8 mouse cellular contexts compared by ENCODE assay signal in genomic region chr16:94302274-94303202, GRCm38 (mm10). TPM values are rescaled to one million over a fixed set of nuclear protein-coding genes. Genes with fewer than 3 reads are reported as not detected.
DNase-seq lines count a peak whose midpoint lies in the region; ATAC-seq lines count a peak whose summit lies in the region.

No protein-coding gene starts in this region.

- H3K4me3 ChIP-seq in forebrain, embryonic 14.5 days (ENCODE audit: low read depth, low read length) = peak overlapping the region; percentile 10; the same call in 1 of the 2 replicates
- peak overlapping the region; percentile 28 for H3K4me3 ChIP-seq in hindbrain, embryonic 13.5 days

- H3K4me2 ChIP-seq in forebrain, embryonic 14.5 days (ENCODE audit: low read length) = peak overlapping the region; percentile 45
- H3K4me2 ChIP-seq in hindbrain, embryonic 13.5 days = peak overlapping the region; percentile 56

- peak; percentile 57 for DNase-seq in Muller cell, postnatal 12 days (ENCODE audit: inconsistent ontology term)
- DNase-seq in forebrain, embryonic 14.5 days (ENCODE audit: low spot score) = peak; percentile 31
- peak; percentile 32 to 41 for DNase-seq in left cerebral cortex, adult 8-10 months (ENCODE audit: low spot score in 2 of 2)
- DNase-seq in lung, postnatal 36 days = peak; percentile 43
- peak; percentile 59 for DNase-seq in right cerebral cortex, postnatal 14 days
- DNase-seq in ovary, postnatal 10 days (ENCODE audit: low spot score) = no peak

- ATAC-seq in cerebellum, adult (ENCODE audit: insufficient number of reproducible peaks, low FRiP score, low TSS enrichment) = peak; percentile 86
- ATAC-seq in forebrain, embryonic 14.5 days = peak; percentile 42; the same call in 1 of the 2 replicates
- ATAC-seq in hindbrain, embryonic 13.5 days (ENCODE audit: low FRiP score) = peak; percentile 79

- WGBS in forebrain, embryonic 14.5 days = 9% methylated on average over 30 of the region's 30 CpGs
- WGBS in hindbrain, embryonic 13.5 days = 7% methylated on average over 30 of the region's 30 CpGs

- H3K9me3 ChIP-seq in forebrain, embryonic 14.5 days (replicated peaks; ENCODE audit: control insufficient read depth, low read length) = no peaks in the 10 kb centered on the region
- H3K9me3 ChIP-seq in hindbrain, embryonic 13.5 days = peaks cover 4% of the 10 kb centered on the region; the same call in 1 of the 2 replicates

- H3K36me3 ChIP-seq in forebrain, embryonic 14.5 days (ENCODE audit: control insufficient read depth, insufficient read depth, low read length) = no peaks in the 10 kb centered on the region
- 0 out of 2 replicates have a peak, but pooled peaks cover 4% of the 10 kb centered on the region for H3K36me3 ChIP-seq in hindbrain, embryonic 13.5 days

- no peak overlapping the region; the same call in 1 of the 2 replicates for H3K27ac ChIP-seq in forebrain, embryonic 14.5 days (ENCODE audit: low read depth, low read length)
- H3K27ac ChIP-seq in hindbrain, embryonic 13.5 days = peak overlapping the region; percentile 70

- H3K9ac ChIP-seq in forebrain, embryonic 14.5 days (ENCODE audit: low read length) = peak overlapping the region; percentile 53
- H3K9ac ChIP-seq in hindbrain, embryonic 13.5 days = peak overlapping the region; percentile 70

- no peaks in the 10 kb centered on the region for H3K27me3 ChIP-seq in forebrain, embryonic 14.5 days (replicated peaks; ENCODE audit: control insufficient read depth, insufficient read depth, low read length)
- H3K27me3 ChIP-seq in hindbrain, embryonic 13.5 days = 0 out of 2 replicates have a peak, but pooled peaks cover 8% of the 10 kb centered on the region

- peaks cover 4% of the 10 kb centered on the region for H3K4me1 ChIP-seq in forebrain, embryonic 14.5 days (ENCODE audit: control insufficient read depth, insufficient read depth, low read length)
- peaks cover 21% of the 10 kb centered on the region for H3K4me1 ChIP-seq in hindbrain, embryonic 13.5 days (replicated peaks)

RNA-seq across cellular contexts. Expression of gene Hlcs, which starts 10.8 kb away (rescaled TPM):
- 3.9 and 4.0 TPM in 2 replicates for polyA plus RNA-seq in forebrain, embryonic 14.5 days (2014; fragmentation: Nextera tagmentation; extraction: Ambion mirVana)
- polyA plus RNA-seq in hindbrain, embryonic 13.5 days (2015; fragmentation: Nextera tagmentation; extraction: Ambion mirVana) = 8.0 and 9.3 TPM in 2 replicates
- 10 to 100 TPM; 18.8 to 22.9 (median 21.6) TPM for total RNA-seq in left cerebral cortex, adult 8-10 months (2022)

RNA-seq across cellular contexts. Expression of gene Ripply3, which starts 25.7 kb away (rescaled TPM):
- polyA plus RNA-seq in forebrain, embryonic 14.5 days (2014; fragmentation: Nextera tagmentation; extraction: Ambion mirVana) = 0.74 and 0.99 TPM in 2 replicates
- polyA plus RNA-seq in hindbrain, embryonic 13.5 days (2015; fragmentation: Nextera tagmentation; extraction: Ambion mirVana) = 1.8 and 2.7 TPM in 2 replicates
- under 1 TPM in 2 of 4 experiments, not detected in 2; 0.21 to 0.23 TPM for total RNA-seq in left cerebral cortex, adult 8-10 months (2022)
